Mouse (Mus musculus) gastrocnemius, postnatal 14 days (tissue): ENCODE results near the gene Hdac10. TPM values are rescaled to one million over a fixed set of nuclear protein-coding genes. Genes with fewer than 3 reads are reported as not detected.
A peak's percentile ranks its signal among the peaks of the same experiment; 100 is the strongest.

Source experiments
- DNase-seq: peaks from one replicate; pipeline ENCODE4 v3.0.0; 2021; ENCODE audit warnings: mixed read lengths
- intact Hi-C: fragments of 180-260 bp; cut with DNase I; formaldehyde crosslinking; loops from one replicate; pipeline ENCODE4 v1.15.1; 2025; ENCODE audit warnings: low total_unique reads
- long read RNA-seq, 2 experiments: library from polyadenylated mRNA; stranded (forward); transcript quantifications; one replicate each; pipeline ENCODE4 v2.0.0; 2021
- total RNA-seq, 2 experiments: library from RNA; stranded (reverse); gene quantifications; 2 replicates each; pipeline ENCODE4 v1.2.3; 2021

Gene Hdac10
- 1 to 10 TPM; 5.6 to 6.2 TPM for total RNA-seq
- long read RNA-seq, experiment 1, partial matches to known transcripts = 1 of 12 reads
- long read RNA-seq, experiment 1, other reads (novel, unspliced or antisense) = 8 of 12 reads
- long read RNA-seq, experiment 2, partial matches to known transcripts = 2 of 11 reads
- long read RNA-seq, experiment 2, other reads (novel, unspliced or antisense) = 9 of 11 reads

DNA sequence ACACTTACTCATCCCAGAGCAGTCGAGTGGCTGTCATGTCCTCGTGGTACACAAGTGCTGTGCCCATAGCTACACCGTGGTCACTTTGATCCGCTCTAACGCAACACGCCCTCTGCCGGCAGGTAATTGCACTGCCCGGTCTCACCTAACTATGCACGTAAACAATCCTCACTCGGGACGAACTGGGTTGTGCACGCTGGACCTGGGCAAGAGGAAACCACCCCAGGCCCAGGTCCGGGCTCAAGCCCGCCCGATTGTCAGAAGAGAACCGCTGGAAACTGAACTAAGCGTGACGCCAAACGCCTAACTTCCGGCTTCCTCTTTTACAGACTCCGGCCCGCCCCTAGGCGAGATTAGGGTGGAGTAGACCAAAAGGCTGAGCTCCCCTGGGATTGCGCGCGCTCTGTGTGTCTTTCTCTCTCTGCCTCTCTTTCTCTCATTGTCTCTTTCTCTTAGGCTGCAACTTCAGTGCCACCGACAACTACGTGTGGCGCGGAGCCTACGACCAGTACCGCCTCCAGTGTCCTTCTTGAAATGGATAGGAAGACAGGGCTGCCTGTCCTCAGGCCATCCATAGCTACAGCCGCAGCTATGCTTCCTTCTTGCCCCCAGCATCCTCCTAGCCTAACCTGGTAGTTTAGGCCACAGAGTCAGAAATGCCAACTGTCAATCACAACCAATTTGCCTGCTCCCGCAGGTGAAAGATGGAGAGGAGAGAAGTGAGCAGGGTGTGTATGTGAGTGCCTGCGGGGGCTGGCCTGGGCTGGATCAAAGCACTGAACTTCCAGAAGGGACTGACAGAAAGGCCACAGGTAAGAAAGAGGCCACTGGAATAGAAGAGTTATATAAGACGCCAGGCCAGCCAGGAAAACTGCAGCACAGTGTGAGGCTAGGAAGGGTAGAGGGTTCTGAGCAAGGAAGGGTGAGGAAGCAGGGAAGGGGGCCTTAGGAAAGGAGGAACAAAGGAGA is at the start of gene Hdac10:
TSS of gene Hdac10 (minus strand) at position 319 of the 969 bp plus-strand sequence.
- intact Hi-C loops = no loop called here
- DNase-seq = peak; percentile 86

DNA sequence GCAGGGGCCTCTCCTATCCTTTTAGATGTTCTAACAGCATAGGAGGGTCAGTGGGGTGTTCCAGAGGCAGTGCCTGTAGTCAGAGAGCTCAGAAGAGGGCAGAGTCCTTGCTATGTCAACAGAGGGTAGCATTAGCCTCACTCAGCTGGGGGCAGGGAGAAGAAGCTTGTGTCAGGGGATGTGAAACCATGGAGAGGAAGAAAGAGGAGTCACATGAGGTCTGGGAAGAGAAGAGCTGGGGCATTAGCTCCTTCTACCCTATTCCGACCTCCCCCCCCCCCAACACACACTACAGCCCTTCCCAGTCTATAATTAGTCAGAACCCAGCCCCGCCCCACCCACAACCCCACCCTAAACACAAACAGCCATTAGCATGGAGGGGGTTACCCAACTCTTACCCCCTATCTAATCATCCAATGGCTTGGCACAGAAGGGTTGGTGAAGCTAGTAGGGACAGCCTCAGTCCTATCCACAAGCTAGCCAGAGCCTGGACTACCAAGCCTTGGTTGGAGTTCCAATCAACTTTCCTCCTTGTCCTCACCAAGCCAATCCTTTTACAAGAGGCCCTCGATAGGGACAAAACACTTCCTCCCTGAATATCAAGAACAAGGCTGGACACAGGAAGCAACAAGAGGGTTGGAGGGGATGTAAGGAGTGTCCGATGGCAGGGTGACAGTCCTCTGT is 49.2 kb upstream of the Hdac10 start:
- intact Hi-C loops = no loop called here
- DNase-seq = no peak

DNA sequence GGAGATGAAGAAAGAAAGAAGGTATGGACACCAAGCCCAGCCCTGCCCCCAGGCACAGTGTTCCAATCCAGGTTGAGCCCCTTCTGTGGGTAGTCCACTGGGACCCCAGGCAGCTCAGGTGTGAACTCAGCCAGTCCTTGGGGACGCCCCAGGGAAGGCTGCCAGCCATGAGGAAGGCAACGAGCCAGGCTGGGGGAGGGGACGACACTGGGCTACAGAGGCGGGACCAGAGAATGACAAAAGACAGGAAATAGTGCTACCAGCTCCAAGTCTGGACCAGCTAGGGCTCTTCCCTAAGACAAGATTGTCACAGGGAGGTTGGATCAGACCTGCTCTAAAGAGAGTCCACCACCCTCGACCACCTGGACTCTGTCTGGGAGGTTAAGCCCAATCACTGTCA is 48.6 kb upstream of the Hdac10 start:
- DNase-seq = peak; percentile 61

DNA sequence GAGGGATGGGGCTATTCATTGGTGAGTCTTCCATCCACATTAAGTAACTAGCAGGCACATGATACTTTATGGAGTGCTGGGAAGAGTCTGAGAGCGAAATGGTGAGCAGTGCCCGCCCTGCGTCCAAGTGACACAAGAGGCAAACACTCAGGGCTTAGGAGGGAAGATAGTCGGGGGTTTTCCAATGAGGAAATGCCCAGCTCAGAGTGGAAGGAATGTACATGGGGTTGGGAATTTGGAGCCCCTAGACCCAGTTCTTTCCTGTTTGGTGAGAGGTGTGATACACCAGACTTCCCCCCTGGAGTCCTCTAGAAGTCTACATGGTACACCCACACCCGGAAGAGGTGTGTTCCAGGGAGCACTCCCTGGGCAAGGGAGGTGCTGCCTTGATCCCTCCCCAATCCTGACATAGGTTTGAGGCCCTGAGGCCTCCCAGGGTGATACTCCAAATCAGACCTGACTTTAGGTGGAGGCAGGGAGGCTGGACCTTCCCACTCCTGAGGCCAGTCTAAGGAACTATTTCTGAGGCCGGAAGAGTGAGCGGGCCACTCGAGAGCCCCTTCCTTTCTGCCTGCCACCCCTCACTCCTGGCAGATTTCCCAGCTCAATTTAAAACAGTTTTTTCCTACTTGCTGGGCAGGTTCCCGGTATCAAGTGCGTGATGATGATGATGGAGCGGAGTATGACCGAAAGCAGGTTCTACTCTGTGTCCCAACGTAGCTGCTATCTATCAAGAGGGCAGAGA is 47.1 kb upstream of the Hdac10 start:
- no peak for DNase-seq
- intact Hi-C loops = no loop called here

More for the DNA sequence above, 48.6 kb upstream of the Hdac10 start:
- intact Hi-C loops = no loop called here

DNA sequence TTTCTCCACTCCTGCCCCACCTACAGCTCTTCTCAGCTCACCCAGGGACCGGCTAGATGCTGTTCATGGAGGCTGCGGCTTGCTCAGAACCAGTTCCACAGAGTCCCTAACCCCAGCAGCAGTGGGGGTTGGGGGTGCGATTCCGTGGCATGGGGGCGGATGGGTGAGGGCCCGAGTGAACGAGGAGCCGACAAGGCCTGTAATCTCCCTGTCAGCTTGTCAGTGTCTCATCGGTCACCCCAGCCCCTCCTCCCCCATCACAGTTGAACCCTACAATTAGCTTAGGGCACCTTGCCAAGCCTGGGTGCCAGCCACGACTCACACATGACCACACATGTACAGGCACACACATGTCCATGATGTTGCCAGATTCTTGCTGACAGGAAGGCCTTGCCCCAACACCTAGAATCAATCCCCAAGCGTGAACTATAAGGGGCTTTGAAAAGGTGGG is 46.4 kb upstream of the Hdac10 start:
- intact Hi-C loops = no loop called here
- DNase-seq = no peak

DNA sequence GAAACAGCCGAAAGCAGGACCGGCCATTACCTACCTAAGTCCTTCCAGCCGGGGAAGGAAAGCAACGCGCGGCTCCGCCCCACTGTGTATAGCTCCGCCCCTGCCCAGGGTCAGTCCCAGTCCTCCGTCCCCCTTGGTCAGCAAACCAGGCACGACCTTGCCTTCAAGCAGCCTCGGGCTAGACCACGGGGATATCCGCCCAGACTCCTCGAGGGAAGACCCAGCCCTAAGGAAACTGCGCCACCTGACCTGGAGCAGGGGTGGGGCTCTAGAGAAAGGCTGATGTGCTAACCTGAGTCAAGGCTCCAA is 45.4 kb upstream of the Hdac10 start:
- intact Hi-C loops = no loop called here
- DNase-seq = peak; percentile 62

DNA sequence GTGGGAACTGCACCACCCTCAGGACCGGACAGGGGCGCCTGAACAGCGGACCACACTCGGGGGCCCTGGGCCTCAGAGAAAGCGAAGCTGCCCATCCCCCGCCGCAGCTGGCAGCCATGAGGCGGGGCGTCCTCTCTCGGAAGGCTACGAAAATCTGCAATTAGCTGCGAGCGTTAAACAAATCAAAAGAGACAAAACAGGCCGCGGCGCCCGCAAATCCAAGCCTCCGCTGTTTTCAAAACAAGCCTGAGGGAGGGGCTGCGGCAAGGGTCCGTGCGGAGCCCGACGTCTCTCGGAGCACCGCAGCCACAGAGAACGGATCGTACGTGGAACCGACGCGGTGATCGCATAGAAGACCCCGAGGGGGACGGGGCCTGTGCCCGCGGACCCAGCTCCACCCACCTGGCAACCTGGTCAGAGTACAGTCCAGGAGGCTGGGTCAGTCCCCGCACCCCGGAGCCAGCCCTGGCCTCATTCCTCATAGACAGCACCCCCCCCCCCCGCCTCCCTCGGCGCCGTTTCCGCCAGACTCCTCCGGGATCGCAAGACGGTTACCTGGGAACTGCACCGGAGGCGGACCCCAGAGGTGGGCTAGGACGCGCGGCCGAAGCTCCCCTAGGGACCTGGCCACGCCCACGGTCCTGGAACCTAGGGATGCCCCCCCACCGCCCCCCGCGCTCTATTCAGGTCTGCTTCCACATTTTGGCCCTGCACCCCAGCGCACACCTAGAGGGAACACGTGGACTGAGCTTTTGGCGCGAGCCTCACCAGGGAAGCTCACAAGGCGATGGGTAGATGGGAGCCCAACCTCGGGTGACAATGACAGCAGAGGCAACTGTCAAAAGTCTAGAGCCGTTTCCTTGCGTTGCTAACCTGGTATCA is 44.8 kb upstream of the Hdac10 start:
- peak; percentile 46 for DNase-seq
- intact Hi-C loops = no loop called here

DNA sequence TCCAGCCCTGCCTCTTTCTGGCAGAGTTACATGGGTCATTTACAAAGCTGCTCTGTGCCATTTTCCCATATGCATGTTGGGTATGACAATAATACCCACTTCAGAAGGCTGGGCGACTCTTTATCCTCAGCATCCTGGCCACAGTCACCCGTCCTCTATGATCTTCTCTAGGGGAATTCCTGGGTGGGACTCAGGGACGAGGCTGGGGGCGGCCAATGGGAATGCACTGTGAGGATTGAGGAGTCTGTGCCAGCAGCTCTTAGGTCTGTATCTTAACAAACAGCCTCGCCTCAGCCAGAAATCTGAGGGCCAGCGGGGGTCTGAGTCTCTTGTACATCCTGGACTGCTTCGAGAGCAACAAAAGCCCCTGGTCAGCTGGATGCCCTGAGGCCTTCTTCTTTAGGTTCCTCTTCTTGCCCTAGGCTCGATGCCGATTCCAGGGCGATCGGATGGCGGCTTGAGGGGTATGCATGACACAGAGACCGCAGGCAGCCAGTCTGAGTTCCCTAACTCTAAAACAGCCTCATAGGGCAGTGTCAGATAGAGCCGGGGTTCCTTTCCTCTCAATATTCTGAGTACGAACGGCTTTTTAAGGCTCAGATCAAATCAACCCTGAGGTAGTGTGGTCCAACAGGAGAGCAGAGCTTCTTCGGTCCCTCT is 43.9 kb upstream of the Hdac10 start:
- DNase-seq = no peak
- intact Hi-C loops = no loop called here

DNA sequence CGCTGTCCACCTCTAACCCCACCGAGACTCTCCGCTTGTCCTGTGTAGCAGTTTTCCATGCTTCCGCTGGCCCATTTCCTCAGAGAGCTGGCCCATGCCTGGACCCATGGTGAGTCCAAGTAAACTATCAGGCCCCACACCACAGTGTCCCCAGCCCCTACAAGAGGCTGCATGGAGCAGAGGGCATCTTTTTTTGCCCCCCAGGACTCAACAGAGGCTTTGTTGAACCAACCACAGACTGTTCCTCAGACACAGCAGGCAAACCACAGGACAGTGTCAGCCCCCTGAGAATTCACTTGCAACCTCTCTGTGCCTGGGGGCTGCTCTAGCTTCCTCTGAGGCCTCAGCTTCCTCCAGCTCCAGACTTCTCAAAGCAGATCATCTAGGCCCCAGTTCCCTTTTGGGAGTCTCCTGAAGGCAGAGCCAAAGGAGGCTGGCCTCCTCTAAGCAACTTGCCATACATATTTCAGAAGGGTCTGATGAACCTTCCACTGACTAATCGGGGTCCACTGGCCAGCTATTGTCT is 43.1 kb upstream of the Hdac10 start:
- intact Hi-C loops = no loop called here
- DNase-seq = no peak

DNA sequence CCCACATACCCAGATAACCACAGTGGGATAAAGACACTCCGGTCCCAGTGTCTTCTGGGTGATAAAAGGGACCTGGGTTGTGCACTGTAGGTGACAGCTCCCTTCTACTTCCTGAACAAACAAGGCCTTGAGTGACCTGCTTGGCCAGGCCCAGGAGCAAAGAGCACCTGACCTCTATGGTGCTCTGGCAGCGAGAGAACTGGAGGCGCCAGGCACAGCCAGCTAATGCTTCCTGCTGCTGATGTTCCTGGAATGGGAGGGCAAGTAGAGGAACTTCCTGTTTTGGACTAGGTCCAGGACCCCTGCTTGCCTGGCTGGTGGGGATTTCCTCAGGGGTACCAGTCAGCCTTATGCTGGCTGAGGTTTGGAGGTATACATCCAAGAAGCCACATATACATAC is 41.6 kb upstream of the Hdac10 start:
- intact Hi-C loops = no loop called here
- no peak for DNase-seq

DNA sequence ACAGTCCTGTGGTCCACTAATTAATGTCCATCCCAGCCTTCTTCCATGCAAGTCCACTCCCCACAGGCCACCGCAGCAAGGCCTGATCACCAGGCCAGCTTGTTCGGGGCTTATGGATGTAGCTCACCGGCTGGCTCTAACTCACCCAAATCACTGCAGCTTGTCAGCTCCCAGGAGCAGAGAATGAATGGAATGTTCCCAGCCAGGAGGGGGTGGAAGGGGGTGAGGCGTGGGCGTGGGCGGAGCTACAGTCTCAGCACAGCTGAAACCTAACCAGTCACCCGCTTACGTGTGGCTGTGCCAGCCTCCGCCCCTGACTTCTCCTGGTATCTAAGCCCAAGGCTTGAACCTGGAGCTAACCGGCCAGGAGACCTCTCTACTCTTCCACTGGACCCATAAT is 40.9 kb upstream of the Hdac10 start:
- intact Hi-C loops = no loop called here
- peak; percentile 74 for DNase-seq

DNA sequence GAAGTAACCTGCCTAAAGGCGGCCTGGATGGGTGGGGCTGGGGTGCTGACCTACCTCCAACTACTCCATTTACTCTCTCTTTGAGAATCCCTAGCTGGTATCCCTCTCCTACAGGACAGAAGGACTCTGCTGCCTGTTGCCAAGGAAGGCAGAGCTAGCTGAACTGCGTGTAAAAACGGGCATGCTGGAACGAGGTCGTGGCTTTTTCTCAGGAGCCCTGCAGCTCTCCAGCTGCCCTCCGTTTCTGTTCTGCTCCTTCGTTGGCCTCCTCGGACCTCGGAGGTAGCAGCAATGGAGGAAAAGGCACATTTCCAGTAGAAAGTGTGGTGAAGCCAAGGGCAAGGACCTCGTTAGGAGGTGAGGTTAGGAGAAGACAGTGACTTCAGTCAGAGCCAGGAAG is 40.4 kb upstream of the Hdac10 start:
- no peak for DNase-seq
- intact Hi-C loops = no loop called here

DNA sequence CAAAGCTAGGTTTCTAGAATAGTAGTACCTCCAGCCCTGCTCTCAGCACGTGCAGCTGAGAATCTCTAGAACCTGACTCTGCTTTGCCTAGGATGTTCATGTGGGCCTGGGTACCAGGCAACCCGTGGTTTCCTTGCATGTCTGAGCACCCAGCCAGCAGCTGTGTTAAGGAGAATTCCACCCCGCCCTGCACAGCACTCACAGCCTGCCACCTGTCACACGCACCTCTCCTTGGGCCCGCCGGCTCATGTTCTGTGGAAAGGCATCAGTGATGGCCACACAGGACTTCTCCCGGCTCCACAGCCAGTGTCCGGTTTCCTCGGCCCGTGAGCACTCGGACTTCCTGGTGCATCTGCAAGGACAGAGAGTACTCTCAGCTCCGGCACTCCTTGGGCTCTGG is 37.0 kb upstream of the Hdac10 start:
- intact Hi-C loops = no loop called here
- DNase-seq = no peak

DNA sequence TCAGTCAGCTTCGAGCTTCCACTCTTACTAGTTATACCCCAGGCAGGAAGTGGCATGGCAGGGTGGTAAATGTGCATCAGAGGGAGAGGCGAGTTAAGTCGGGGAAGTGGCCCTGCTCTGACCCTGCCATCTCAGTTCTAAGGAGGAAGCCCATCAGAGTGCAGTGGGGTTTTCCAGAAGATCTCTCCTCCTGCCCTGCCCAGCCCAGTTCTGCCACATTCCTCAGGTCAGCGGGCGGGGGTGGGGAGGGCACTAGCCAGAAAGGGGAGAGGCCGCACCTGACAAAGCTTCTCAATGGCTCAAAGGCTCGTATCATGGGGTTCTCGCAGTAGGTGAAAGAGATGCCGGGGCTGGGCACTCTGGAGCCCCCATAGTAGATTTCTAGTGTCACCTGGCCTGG is 32.9 kb upstream of the Hdac10 start:
- DNase-seq = no peak
- intact Hi-C loops = loop anchor here (5.0 kb wide), 1 partner anchor 46 kb away; no protein-coding TSS in a partner anchor

DNA sequence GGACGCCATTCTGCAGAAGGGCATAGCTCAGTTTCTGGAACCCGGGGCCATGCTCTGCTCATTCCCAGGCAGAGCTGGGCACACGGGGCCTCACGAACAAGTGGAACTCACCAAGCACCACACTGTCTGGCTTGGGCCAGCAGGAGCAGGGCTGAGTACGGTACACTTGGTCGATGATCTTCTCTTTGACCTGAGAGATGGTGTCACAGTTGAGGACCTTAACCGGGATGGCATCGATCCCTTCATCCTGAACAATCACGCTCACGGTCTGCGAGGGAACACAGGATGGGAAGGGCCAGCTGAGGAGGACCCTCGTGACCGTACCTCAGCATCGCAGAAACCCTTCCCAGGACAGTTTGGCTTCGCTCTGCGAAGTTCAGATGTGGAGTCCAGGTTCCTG is 30.0 kb upstream of the Hdac10 start:
- intact Hi-C loops = no loop called here

DNA sequence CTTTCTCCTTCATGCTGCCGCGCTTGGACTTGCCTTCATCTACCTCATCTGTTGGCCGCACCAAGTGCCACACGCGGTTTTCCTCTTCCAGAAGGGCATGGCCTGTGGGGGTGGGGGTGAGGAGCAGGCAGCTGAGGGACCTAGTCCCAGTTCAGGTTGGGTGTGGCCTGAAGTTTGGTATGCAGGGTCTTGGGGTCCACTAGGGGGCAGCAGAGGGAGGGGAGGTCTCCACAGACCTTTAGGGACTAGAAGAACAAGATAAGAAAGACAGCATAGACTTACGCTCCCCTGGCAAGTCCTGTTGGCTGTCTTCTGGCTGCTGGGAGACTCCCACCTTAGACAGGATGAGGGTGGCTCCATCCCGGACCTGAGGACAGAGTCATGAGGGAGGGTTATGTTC is 29.5 kb upstream of the Hdac10 start:
- peak; percentile 70 for DNase-seq
- intact Hi-C loops = no loop called here

More for the DNA sequence above, 30.0 kb upstream of the Hdac10 start:
- DNase-seq = no peak

DNA sequence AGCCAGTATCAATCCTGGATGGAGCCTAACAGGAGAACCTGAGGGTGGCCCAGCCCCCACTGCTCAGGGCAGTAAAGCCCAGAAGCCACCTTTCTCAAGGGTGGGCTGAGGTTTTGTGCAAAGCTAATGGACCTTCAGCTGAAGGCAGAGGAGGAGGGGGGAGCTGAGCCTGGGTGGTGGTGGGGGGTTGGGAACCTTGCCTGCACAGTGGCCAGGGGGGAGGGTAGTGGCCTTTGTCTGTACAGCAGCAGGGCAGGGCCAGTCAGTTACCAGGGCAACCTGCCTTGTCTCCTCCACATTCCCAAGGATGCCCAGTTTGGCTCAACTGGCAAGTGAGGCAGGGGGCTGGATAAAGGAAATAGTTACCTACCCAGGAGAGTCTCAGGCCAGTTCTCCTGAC is 23.8 kb upstream of the Hdac10 start:
- intact Hi-C loops = no loop called here
- no peak for DNase-seq

DNA sequence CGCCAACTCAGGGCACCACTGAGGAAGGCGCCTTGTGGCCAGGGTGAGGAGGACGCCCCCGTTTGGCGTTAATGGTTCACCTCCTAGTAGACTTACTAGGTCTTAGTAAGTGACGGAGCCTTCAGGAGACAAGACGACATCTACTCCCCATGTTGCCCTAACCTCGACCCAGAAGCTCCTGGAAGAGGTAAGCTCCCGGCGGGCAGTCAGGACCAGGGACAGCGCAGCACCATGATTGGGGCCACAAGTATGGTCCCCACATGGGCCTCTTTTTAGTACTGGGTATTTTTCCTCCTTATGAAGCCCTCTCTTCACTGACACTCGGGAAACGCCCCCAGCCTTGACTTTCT is 21.5 kb upstream of the Hdac10 start:
- no peak for DNase-seq
- intact Hi-C loops = no loop called here
